Mouse (Mus musculus): ENCODE measurements around the gene Ank3.

Gene Ank3

GRCm38 (mm10) chr10:69414888-69415287, 16.3 kb downstream of the Ank3 start:
- no peak for DNase-seq

DNA sequence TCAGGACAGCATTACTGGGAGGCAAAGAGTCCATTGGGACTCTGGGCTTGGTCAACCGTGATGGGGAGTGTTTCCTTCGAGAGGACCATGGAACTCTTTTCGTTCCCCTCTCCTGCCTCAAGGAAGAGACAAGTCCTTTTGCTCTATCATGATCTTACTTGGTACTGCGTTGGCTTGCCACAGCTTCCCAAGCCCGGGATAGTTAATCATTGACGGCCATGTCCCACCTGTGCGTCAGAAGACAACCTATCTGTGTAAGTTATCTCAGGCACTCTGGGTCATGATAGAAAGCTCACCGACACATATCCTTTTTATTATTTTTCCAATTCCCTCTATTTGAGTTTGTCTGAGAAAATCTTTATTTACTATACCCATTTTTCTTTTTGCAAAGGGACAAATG, 20.1 kb downstream of the Ank3 start:
- no peak for DNase-seq

DNA sequence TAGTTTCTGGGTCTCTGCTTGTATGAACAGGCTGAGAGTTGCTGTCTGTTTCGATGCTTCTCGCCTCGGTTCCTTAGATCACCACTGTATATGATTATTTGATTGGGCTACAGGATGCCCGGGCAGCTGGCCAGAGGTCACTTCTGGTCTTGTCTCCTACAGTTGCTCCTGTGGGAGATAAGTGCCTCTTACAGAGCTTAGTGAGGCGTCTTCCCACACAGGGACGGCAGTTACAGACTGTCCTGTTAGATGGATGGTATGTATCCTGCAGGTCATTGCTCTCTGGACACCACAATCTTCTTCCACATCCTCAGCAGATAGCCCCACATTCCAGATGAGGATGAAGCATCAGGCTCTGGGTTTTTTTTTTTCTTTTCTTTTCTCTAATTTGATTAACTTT, 21.7 kb downstream of the Ank3 start:
- DNase-seq: no peak

GRCm38 (mm10) chr10:69424051-69424450, 25.5 kb downstream of the Ank3 start:
- DNase-seq: no peak

DNA sequence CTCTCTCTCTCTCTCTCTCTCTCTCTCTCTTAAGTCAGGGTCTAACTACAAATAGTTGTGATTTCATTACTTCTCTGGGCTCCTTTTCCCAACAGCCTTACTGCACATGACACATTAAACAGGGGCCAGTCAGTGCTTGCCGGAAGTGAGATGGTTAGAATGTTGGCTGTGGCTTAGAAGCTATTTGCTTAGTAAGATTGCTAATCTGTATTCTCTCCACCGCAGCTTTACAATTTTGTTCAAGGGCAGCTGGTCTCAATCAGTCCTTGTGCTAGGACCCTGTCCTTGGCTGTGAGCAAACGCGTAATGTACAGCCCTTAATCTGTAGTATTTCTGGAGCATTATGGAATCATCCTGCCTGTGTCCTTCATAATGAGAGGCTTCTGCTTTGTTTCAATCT, 31.6 kb downstream of the Ank3 start:
- DNase-seq: no peak

- no peak for DNase-seq
These were observed 32.5 kb downstream of the Ank3 start for GRCm38 (mm10) chr10:69431101-69431500.

DNA sequence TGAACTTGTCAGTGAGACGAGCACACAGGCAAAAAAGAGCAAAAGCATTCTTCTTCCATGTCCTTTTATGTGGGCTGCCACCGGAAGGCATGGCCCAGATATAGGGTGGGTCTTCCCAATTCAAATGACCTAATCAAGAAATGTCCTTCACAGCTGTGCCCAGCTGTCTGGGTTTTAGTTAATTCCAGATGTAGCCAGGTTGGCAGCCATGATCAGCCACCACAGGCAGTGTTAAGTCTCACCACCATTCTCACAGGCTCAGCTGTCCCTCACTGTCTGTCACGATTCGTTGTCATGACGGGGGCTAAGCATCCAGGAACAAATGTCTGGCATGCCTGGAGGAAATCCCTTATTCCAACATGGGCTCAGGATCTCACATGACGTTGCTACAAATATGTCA, 36.6 kb downstream of the Ank3 start:
- DNase-seq: no peak

- DNase-seq: peak; percentile 43
These were observed 40.9 kb downstream of the Ank3 start for GRCm38 (mm10) chr10:69439449-69439848.

- no peak for DNase-seq
These were observed 46.0 kb downstream of the Ank3 start for GRCm38 (mm10) chr10:69444546-69444945.

DNA sequence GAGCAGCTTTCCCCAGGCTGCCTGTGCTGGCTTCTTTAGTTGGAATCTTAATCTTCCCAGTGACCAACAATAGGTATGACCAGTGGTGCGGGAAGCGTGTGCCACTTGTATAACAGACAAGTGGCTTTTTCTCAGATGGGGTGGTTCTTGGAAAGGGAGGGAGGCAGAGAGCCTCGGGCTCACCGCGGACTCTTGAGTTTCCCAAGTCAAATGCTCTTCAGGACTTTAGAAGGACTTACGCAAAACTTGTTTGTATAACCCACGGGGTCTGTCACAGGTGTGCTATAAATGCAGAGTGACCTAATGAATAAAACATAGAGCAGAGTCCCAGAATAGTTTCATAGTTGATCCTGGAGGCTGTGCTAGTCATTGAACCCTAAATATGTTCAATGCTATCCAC, 47.4 kb downstream of the Ank3 start:
- no peak for DNase-seq

DNA sequence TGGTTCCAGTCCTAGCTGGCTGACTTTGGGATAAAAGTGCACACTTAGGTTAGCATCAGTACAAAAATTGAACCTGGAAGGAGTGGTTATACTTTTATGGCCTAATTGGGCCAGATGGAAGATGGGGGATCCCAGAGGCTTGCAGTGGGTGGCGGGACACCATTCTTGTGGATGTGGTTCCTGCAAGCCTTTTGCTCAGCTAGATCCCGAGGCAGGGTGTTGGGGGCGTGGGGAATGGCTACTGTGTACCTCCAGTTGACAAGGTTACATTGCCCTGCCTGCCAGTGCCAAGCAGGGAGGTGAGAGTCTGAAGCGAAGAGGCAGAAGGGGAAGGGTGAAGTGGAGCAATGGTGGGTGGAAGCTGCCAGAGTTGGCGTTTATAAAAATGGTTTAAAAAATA, 48.0 kb downstream of the Ank3 start:
- DNase-seq: no peak

DNA sequence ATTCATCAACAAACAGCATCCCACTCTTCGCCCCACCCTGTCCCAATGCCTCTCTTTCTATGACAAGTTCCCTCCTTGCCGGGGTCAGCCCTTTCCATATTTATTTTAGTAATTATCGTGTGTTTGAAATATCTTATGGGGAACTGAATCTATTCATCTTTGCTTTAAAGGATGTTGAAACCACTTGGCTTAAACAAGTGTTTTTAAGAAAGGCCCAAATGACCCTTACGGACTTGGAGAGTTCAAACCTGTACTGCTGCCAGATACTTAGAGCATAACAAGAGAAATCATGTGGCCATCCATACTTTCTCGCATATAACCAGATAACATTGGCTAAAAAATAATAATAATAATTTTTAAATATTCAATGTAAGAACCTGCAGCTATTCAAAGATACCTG, 48.7 kb downstream of the Ank3 start:
- no peak for DNase-seq

DNA sequence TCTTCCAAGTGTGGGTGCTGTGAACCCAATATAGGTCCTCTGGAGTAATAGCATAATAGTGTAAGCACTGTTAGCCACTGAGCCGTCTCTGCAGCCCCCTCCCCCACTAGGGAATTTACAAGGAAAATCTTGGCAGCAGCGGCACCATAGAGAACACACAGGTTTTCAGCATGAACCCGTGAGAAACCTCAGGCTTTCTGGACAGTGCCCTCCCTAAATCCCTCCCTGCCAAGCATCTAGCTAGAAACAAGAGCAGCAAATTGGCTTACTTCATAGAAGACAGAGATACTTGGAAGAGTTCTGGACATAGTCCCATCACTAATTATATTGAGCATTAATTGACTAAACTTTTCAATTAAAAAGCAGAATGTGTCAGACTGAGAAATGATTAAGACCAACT, 49.6 kb downstream of the Ank3 start:
- DNase-seq: peak; percentile 37

GRCm38 (mm10) chr10:69451006-69451405, 52.4 kb downstream of the Ank3 start:
- DNase-seq: no peak

- peak; percentile 85 for DNase-seq
These were observed 53.8 kb downstream of the Ank3 start for GRCm38 (mm10) chr10:69452180-69452977.

DNA sequence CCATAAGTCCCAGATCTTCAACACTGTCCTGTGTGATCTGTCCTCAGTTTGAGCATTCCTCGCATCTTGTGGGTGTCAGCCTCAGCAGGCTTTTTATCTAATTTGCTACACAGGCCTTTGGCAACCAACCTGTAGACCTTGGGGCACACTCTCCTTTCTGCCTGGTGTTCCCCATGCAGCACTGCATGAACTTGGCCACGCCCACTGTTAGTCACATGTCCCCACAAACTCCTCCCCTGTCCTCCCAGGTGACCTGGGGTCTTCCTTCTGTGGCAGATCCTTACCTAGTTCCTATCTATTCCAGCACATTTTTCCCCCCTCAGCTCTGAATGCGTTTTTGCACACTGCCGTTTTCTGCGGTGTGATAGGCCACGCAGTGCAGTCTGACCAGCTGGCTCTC, 55.0 kb downstream of the Ank3 start:
- DNase-seq: no peak

DNA sequence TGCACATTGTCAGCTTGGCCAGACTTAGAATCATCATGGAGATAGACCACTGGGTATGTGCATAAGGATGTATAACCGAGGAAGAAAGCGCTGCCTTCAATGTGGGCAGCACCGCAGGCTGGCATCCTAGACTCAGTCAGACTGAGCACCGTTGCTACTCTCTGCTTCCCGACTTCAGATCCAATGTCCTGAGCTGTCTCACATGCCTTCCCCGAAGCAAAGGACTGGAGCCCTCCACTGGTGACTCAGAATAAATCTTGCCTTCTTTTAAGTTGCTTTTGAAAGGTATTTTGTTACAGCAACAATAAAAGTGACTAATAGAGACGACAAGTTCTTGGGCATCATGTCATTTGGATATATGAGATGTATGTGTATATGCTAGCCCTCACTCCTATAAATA, 55.9 kb downstream of the Ank3 start:
- no peak for DNase-seq

DNA sequence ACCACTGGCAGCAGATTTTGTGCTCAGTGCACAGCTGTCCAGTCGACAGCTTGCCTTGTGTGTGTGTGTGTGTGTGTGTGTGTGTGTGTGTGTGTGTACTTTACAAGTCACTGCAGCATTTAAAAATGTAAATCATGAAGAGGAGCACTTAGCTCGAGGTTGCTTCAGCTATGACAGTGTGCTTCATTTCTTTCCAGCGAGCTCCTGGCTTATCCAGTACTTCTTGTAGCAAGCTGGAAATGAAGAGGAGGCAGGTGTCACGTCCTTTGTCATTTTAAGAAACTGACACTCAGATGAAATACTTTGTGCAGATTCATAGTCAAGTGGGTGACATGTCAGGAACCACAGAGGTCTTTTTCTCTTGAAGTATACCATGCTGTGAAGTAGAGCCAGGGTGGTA, 66.3 kb downstream of the Ank3 start:
- no peak for DNase-seq

DNA sequence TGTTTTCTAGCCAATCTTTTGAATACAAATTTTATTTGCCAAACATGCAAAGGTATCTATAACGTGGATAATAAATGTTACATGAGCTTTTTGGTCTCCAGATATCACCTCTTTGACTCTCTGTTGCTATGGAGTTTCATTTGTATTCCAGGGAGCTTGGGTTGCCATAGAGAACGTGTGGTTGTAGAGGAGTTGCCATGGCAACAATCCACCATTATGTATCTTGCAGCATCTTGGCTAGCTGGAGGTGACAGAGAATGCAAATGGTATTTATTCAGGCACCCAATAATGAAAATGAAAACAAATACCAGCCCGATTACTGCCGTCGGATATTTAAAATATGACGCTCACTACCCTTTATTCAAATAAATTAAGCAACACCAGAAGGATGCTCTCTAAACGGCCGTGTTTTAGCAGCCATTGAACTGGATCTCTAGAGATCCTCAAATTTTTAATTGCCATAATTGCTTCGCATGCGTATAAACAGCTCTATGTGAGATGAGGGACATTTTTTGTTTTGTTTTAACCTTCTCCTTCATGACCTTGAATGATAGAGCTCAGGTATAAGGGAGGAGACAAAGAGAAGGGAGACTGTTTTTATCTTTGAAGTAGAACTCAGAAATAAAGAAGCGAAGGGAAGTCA, 67.1 kb downstream of the Ank3 start:
- DNase-seq: peak; percentile 86

- peak; percentile 50 for DNase-seq
These were observed 67.6 kb downstream of the Ank3 start for GRCm38 (mm10) chr10:69466201-69466585.

DNA sequence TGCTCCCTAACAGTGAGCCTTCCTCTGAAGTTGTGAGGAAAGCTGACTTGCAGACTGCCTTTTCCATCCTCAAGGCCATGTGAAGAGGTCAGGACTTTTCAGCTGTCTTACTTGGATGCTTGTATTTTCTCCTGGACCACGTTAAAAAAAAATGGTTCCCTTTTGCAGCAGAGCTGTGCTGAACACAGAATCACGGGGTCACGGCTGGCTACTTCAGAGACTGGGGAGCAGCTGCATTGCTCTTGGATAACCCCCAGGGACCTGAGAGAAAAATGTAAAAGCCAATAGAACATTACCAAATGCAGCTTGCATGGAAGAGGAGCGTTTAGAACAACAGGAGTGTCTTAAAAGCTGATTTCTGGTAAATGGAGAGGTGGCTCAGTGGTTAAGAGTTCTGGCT, 68.0 kb downstream of the Ank3 start:
- DNase-seq: no peak

GRCm38 (mm10) chr10:69467182-69467581, 68.6 kb downstream of the Ank3 start:
- DNase-seq: no peak

GRCm38 (mm10) chr10:69471841-69472240, 73.3 kb downstream of the Ank3 start:
- DNase-seq: peak; percentile 86

DNA sequence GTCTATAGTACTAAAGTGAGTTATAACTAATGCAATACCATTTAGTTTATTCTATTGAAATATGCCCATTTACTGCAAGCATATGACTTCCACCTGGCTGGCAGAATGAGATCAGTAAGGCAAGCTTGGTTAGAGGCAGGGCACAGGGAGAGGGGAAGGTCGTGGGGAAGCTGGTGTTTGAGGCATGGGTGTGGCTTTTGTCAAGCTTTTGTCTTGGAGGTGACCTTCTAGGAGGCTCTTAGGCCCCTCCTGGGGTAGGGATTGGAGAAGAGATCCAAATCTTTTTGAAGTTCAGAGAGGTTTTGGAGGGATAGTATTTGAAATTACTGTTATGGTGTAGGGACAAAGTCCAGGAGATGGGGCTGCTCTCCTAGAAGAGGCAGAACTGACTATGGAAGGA, 78.3 kb downstream of the Ank3 start:
- DNase-seq: no peak

GRCm38 (mm10) chr10:69477656-69478055, 79.1 kb downstream of the Ank3 start:
- no peak for DNase-seq

All from retina, postnatal 1 day (tissue).